Mouse (Mus musculus) cerebellum, postnatal 10 days (tissue): Measurements from ENCODE around the gene Thumpd2.

Experiments
- DNase-seq, 2 experiments: peaks; one replicate each; pipeline ENCODE4 v3.0.0; 2021; ENCODE audit warnings: mixed read lengths in 2 of 2

The Thumpd2 gene

DNA sequence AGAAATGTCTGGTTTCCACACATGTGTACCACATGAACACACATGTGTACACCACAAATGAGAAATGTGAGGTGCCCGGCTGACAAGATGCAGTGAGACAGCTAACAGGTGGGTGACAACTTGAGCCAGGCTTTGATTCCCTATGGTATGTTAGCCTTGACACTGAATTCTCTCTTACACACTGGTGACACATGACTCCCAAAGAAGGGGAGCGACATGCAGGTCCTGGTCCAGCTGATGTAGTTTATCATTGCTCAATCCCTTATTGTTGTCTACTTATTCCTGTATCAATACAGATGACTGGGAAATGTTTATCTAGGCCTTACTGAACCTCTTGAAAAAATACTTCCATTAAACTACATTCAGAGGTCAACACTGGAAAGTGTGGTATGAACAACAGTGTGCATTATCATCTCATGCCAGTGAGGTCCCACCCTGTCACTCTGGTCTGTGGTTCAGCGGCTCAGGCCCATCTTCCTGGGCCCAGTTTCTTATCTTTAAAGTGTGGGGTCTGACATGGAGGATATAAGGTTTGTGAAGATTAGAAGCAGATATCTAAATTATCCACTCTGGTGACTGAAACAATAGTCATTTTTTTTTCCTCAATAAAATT, 32.9 kb downstream of the Thumpd2 start:
- DNase-seq, result no peak

DNA sequence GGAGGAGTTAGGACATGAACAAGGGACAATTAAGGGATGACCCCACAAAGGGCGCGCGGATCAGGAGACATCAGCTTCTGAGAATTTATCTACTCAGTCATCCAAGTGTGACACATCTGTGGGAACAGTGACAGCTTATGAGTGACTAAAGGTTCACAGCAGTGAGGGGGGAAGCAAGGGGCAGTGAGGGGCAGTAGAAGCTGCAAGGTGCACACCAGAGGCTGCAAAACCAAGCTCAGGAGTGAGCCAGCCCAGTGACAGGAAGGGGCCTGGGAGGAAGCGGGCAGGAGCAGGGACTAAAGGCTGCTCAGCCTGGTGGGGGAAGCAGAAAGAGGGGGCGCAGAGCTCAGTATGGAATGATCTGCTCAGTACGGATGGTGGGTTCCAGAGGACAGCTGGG, 37.6 kb downstream of the Thumpd2 start:
- no peak for DNase-seq

DNA sequence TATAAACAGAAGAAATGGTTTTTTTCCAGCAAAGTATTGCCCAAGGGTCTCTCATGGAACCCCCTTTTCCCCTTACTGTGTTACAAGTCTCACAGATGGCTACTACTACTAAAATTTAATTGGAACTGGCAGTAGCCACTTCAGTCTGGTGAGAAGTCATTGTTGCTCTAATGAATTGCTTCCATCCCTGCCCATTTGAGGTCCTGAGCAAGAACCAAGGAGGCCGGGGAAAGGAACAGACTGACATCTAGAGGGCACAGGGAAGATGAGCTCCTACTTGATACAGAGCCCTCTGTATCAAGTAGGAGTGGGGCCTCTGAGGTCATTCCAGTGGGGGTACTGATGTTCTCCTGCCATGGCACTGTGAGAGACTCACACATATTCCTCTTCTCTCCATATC, 47.8 kb downstream of the Thumpd2 start:
- DNase-seq, result peak; percentile 70 to 71

DNA sequence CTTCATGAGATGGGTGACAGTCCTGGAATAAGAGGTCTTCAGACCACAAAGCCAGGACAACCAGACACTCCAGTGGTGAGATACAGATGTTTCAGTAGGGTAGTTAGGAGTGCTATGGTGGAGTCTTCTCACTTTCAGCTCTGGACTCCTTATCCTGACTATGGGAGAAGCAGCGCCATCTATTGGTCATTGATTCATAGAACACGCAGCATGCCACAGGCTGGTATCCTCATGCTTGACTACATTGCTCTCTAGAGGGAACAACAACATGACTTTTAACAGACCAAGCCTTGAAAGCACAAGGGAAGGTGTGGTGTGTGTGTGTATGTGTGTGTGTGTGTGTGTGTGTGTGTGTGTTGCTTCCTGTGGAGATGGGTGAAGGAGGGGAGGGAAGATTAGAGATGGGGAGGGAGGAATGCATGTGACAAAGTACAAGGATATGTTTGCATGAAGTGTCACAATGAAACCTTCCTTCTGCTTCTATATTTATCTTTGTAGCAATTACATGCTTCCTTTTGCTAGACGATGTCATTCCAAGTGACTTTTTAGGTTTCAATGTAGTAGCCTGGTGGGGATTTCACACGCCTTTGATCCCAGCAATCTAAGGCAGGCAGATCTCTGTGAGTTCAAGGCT, 49.0 kb downstream of the Thumpd2 start:
- peak; percentile 76 to 87 for DNase-seq

DNA sequence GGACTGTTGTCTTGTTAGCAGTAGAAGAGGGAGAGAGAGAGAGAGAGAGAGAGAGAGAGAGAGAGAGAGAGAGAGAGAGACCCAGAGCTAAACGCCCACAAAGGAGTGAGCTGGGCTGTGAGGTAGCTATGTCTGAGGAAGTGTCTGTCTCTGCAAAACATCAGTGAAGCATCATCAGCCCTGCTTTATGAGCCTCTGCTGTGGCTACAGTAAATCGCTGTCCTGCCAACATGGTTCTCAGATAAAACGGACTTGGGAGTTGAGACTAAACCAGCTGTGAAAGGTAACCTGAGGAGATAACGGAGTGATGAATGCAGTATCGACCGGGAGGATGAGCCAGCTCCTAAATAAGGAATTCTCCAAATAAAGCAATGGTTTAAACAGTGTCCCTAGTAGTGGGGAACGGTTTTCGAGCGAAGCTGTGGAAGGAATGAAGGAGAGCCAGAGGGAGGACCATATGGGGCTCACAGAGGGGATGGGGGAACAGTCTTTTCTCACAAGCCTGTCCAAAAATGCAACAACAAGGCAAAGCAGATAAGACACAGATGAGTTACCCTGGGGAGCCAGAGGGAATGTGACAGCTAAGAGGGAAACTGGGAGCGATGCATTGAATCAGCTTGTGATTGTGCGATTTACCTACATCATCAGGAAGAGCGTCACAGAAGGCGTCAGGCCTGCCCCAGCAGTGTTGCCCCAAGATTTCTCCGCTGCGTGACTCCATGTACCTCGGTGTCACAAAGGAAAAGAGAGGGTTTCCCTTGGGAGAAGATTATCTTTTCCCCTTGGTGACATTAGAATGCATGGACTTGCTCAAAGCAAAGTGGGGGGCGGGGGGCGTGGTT, 53.8 kb downstream of the Thumpd2 start:
- DNase-seq, result peak in 1 of 2 experiments; percentile 38

DNA sequence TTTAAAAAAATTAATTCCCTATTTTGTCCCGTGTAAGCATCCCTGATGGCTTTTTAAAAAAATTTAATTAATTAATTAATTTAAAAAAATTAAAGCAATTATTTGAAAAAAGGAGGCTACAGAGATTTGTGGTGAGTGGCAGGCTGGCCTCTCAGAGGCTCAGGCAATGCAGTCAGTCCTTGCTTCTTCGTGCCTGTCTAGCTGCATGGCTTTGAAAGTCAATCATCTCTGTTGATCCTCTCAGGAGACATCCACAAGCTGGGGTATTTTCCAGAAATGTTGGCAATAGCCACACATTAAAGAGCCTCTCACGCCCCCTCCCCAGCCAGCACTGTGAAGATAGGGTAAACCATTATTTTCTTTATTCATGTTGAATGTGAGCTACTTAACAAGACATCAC, 54.7 kb downstream of the Thumpd2 start:
- DNase-seq, result no peak

DNA sequence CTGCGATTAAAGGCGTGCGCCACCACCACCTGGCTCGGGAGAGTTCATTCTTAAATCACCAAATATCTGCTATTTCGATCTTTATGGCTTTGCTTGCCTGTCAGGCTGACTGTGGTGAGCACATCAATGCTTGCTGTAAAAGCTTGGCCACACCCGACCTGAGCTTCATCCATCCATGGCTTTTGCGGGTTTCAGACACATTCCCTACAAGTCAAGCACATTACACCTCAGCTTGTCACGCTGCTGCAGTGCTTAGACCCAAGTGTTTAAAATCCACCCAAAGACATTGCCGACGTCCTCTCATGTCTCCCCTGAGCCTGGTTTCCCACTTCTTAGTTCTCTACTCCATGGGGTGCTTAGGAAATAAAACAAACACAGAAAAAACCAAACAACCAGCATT, 55.8 kb downstream of the Thumpd2 start:
- no peak for DNase-seq

DNA sequence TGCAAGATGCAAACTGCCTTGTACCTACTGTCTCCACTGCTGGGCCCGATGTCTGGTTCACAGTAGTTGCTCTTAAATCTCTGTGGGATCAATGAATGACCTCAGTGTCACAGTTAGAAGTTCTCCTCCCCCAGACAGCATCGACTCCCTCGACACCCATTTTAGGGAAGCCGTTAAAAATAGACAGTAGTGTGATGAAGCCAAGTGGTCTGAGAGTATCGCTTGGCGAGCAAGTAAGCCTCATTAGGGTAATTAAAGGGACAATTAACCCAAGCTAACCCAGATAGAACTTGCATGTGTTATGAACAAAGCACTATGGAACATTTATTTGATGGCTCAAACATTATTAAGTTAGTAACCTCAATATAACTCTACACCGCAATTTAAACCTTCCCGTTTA, 59.6 kb downstream of the Thumpd2 start:
- no peak for DNase-seq

DNA sequence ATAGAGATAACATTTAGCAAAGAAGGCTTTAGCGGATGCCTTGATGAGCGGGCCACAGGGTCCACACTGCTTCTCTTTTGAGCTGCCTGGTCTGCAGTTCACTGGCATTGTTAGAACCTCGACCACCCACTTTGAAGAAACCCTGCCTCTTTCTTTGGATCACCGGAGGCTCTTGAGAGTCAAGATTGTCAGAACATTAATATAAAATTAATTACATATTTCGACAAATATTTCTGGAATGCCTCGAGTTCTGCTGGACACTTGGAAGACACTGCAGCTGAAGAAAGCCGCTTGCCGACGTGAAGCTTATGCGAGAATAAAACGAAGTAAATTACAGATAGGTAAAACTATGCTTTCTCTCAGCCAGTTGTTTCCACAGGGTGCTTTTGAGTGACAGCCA, 60.4 kb downstream of the Thumpd2 start:
- no peak for DNase-seq

DNA sequence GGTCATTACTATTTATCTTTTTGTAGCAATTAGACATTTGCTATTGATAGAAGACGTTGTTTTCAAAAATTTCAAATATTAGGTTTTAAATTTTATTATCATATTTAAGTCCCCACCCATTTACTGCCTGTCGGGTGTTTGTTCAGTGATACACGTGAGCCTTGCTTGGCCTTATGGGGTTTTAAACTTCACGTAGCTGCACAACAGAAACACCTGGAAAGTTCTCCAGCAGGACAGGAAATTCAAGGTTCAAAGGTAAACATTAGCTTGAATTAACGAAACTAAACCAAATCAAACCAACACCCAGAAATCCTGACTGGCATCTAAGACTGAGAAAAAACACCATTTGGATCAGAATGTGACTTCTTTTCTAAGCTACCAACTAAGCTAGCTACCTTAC, 62.8 kb downstream of the Thumpd2 start:
- DNase-seq, result no peak

DNA sequence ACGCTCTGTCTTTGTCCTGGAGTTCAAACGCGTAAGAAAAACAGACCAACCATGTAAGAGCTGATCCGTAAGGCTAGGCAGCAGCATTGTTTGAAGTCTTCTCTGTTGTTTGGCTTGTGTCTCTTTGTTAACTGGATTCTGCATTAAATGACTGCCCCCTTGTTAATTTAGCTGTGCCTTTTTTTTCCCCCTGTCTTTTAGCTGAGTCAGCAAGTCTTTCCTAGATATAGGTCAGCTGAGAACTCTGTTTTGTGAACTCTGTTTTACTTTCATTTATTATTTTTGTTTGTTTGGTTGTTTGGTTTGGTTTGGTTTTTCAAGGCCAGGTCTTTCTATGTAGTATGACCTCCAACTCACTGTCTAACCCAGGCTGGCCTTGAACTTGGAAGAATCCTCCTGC, 63.2 kb downstream of the Thumpd2 start:
- no peak for DNase-seq

DNA sequence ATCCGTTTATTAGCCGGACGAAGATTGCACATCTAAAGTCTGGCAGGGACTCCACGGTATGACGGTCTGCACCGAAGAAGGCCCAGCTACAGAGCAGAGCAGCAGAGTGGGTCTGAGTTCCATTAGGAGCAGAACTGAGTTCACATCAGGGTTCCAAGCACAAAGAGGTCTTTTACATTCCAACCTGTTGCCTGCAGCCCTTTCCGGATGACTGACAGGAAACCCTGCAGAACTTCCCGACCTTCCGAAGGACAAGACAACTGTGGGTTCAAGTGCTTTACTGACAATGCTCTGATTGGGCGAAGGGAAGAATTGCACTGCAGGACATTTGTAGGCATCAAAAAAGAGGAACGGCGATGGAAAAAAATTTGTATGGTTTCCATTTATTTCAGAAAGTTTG, 63.9 kb downstream of the Thumpd2 start:
- no peak for DNase-seq

DNA sequence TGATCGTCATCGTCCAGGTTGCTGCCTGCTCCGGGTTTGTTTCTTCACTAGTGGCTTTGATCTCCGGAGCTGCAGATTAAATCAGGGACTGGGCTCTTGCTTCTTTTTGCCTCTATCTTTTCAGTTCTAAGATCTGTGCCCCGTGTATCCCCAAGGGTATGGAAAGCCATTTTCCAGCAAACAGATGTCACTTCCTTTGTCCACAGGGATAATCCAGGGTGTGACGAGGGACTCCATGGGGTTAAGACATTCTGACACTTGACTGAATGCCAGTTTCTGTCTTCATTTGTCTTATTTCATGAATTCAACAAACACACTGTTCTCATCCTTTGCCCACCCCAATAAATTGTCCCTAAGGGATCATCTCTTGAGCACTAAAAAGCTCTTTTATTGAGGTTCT, 65.9 kb downstream of the Thumpd2 start:
- no peak for DNase-seq

DNA sequence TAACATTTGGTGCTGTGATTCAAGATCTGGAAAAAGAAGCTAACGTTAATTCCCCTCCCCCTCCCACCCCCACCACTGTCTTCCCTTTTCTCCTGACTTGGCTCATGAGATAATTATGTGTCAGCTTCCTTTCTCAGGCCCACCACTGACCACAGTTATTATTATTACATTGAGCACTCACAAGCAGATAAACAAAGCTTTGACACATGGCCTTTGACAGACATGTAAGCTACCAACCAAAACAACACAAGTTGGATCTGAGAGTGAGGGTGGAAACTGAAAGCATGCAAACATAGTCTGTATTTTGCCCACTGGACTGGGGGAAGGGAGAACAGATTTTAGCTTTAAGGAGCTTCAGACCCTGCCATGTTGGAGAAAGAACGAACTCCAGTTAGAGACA, 67.7 kb downstream of the Thumpd2 start:
- no peak for DNase-seq

DNA sequence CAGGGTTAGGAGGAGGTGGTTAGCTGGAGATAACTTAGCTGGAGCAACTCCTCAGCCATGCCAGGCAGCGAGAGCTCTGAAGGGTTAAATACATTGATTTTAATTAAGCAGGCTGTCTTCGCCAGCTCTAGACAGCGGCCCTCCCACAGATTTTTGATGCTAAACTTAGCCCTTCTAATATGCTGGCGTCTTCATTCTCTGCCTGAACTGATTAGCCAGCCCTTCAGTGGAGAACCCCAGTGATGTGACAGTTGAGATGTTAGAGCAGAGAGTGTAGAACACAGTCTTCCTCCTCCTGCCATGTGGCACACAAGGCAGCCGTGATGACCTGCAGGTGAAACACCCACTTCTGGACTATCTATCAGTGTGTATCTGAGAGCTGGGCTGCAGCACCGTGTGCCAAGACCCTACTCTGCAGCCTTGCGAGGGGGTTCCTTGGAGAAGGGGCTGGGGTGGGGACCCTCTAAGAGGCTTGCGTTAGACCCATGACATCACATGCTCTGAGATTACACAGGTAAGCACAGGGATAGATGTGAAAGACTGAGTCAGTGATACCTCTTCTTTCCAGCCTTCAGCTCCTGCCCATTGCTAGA, 73.3 kb downstream of the Thumpd2 start:
- DNase-seq, result no peak

DNA sequence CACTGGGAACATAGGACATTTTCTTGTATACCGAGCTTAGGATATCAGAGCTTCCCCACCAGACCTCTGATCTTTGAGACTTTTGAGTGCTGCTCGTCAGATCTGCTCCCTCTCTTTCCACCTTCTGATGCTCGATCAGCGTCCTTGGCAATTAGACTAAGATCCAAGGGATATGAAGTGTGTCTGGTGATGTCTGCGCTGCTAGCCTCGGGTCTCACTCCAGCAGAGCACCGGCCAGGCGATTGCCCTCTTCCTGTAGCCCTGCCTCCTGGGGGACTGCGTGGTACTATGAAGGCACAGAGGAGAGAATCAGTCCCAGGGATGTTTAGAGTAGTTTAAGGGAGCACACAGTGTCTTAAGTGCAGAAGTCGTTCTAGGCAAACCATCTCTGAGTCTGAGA, 81.9 kb downstream of the Thumpd2 start:
- no peak for DNase-seq

DNA sequence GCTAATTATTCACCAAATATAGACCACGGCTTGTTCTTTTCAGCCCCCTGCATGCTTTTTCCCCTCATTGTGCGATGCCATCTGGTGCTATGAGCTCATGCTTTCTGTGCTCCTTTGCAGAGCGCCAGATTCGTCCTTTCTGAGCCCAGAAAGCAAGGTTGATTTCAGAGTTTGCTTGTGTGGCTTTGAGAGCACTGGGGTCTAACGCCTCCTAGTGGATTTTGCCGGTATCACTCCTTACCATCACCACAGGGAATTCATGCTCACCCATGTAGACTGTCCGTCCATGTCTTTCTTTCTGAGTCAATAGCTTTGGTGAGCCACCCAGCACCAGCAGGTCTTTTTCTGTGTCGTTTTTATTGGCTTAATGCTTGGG, 82.5 kb downstream of the Thumpd2 start:
- DNase-seq, result peak; percentile 94 to 96

DNA sequence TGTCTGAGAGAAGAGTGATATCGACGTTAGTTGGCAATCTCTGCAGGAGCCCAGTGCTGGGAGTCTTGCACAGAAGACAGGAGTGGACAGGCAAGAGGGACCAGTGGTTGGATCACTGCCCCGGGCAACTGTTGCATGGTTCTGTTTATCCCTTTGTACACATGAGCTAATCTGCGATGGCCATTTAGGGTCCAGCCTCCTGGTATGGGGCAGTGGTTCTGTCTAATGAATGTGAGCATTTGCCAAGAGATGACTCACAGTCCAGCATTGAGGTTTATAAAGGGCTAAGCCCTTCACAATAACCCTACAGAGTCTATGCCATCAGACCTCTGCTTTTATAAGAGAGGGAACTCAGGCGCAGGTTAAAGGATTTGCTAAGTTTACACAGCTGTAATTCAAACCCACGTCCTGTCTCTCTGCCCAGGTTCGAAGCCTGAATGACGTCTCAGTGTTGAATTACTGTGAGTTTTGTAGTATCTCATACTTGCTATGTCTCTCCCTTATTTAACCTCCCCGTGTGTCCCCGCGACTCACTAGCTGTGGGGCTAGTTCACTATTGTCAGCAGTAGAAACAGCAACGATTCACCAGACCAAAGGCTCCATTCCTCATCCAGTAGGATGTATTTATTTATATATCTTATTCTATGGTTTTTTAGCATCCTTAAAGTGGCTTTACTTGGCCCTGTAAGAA, 83.0 kb downstream of the Thumpd2 start:
- DNase-seq, result peak; percentile 81 to 87

DNA sequence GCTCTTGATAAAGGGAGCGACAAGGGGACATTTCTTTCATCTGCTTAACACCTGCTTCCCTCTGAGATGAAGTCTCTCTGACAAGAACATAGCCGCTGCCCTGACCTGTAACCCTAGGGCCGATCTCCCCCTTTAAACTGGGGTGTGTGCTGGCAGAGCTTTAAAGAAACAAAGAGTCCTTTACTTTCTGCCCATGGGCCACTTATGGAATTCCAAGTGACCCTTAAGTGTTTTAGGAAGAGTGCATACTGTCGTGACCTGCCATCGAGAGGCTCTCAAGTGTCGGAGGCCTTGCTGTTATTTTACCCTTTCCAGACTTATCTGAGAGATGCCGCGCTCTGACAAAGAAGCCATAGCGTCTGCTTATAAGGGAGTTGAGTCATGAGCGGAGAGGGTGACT, 84.8 kb downstream of the Thumpd2 start:
- no peak for DNase-seq

DNA sequence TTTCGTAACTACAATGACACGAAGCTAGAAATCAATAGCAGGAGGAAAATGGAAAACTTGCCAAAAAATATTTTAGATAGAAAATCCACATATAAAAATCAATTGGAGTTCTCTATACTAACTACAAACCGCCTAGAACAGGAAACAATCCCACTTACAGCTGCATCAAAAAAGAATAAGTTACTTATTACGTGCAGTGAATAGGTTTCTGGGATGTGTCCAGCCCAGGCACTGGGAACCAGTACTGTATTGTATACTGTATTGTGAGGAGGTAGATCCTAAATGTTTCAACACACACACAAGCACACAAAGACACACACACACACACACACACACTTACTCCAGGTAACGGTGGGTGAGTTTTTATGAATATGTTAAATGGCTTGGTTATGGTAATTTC, 87.6 kb downstream of the Thumpd2 start:
- DNase-seq, result no peak
